Mouse (Mus musculus) heart, postnatal 25 days (tissue): Measurements from ENCODE around the gene Tsc22d4. TPM values are rescaled to one million over a fixed set of nuclear protein-coding genes. Genes with fewer than 3 reads are reported as not detected.

ENCODE experiments used
- DNase-seq: peaks from one replicate; pipeline ENCODE4 v3.0.0; 2022; ENCODE audit warnings: low spot score
- intact Hi-C: fragments of 180-260 bp; cut with DNase I; formaldehyde crosslinking; loops from one replicate; pipeline ENCODE4 v1.15.1; 2025
- total RNA-seq, 2 experiments: library from RNA; stranded (reverse); gene quantifications; 2 replicates each; pipeline ENCODE4 v1.2.3; 2021

Tsc22d4 gene
- total RNA-seq, 2 experiments from 2014 or later, result 282 to 288 TPM

- intact Hi-C loops, result loop anchor here (1.0 to 5.0 kb wide), 5 partner anchors 101 to 241 kb away; partner anchors contain the start of genes Epo, Gigyf1, Gnb2 and Mospd3
- DNase-seq, result no peak
These were observed 12.4 kb downstream of the Tsc22d4 start for GRCm38 (mm10) chr5:137757887-137758286.

- no peak for DNase-seq
These were observed 13.5 kb downstream of the Tsc22d4 start for GRCm38 (mm10) chr5:137758921-137759534.

GRCm38 (mm10) chr5:137759971-137760412, 14.5 kb downstream of the Tsc22d4 start:
- peak; percentile 76 for DNase-seq
- intact Hi-C loops, result loop anchor here (5.0 kb wide), 4 partner anchors 158 to 243 kb away; partner anchors contain the start of genes Epo, Gigyf1, Gnb2 and Mospd3

More at GRCm38 (mm10) chr5:137758921-137759534, 13.5 kb downstream of the Tsc22d4 start:
- intact Hi-C loops, result loop anchor here (5.0 kb wide), 4 partner anchors 157 to 242 kb away; partner anchors contain the start of genes Epo, Gigyf1, Gnb2 and Mospd3

- intact Hi-C loops, result no loop called here
- no peak for DNase-seq
These were observed 19.2 kb downstream of the Tsc22d4 start for GRCm38 (mm10) chr5:137764609-137765340.

- DNase-seq, result no peak
- intact Hi-C loops, result no loop called here
These were observed 20.7 kb downstream of the Tsc22d4 start for GRCm38 (mm10) chr5:137766270-137766669.

GRCm38 (mm10) chr5:137768475-137768874, 22.9 kb downstream of the Tsc22d4 start:
- no peak for DNase-seq
- intact Hi-C loops, result no loop called here

GRCm38 (mm10) chr5:137770709-137771108, 25.2 kb downstream of the Tsc22d4 start:
- intact Hi-C loops, result no loop called here
- no peak for DNase-seq

- intact Hi-C loops, result no loop called here
- DNase-seq, result no peak
These were observed 27.2 kb downstream of the Tsc22d4 start for GRCm38 (mm10) chr5:137772755-137773154.

- intact Hi-C loops, result loop anchor here (5.0 kb wide), 2 partner anchors 438 to 788 kb away; partner anchors contain the start of genes Plod3 and Znhit1
These were observed 30.2 kb downstream of the Tsc22d4 start for GRCm38 (mm10) chr5:137775587-137776290.

GRCm38 (mm10) chr5:137776408-137776918, 30.9 kb downstream of the Tsc22d4 start:
- no peak for DNase-seq
- intact Hi-C loops, result loop anchor here (5.0 kb wide), 2 partner anchors 439 to 789 kb away; partner anchors contain the start of genes Plod3 and Znhit1

More at GRCm38 (mm10) chr5:137775587-137776290, 30.2 kb downstream of the Tsc22d4 start:
- DNase-seq, result no peak

GRCm38 (mm10) chr5:137777267-137777845, 31.8 kb downstream of the Tsc22d4 start:
- DNase-seq, result no peak
- intact Hi-C loops, result loop anchor here (5.0 kb wide), 2 partner anchors 440 to 790 kb away; partner anchors contain the start of genes Plod3 and Znhit1

GRCm38 (mm10) chr5:137778635-137779034, 33.1 kb downstream of the Tsc22d4 start, which contains the start of gene Ppp1r35:
TSS of gene Ppp1r35 (plus strand) at chr5:137778849.
- intact Hi-C loops, result loop anchor here (5.0 kb wide), 2 partner anchors 441 to 791 kb away; partner anchors contain the start of genes Plod3 and Znhit1
- DNase-seq, result peak; percentile 91

GRCm38 (mm10) chr5:137779053-137779933, 33.8 kb downstream of the Tsc22d4 start:
- intact Hi-C loops, result loop anchor here (5.0 kb wide), 2 partner anchors 442 to 792 kb away; partner anchors contain the start of genes Plod3 and Znhit1
- DNase-seq, result no peak

GRCm38 (mm10) chr5:137781661-137782060, 36.1 kb downstream of the Tsc22d4 start:
- intact Hi-C loops, result no loop called here
- DNase-seq, result no peak

- intact Hi-C loops, result no loop called here
- DNase-seq, result no peak
These were observed 37.4 kb downstream of the Tsc22d4 start for GRCm38 (mm10) chr5:137782776-137783522.

GRCm38 (mm10) chr5:137783901-137784540, 38.5 kb downstream of the Tsc22d4 start:
- DNase-seq, result no peak
- intact Hi-C loops, result no loop called here

- no peak for DNase-seq
- intact Hi-C loops, result no loop called here
These were observed 39.0 kb downstream of the Tsc22d4 start for GRCm38 (mm10) chr5:137784546-137784945.
